Mouse (Mus musculus) testis, adult 2 months (tissue): Measurements from ENCODE around the gene 1700014D04Rik.

ENCODE experiments used
- CTCF ChIP-seq: fragments of 200-500 bp; IDR thresholded peaks from 2 replicates; pipeline ENCODE4 v1.5.1; 2012; ENCODE audit warnings: low read depth, mild to moderate bottlenecking, inconsistent platforms, low read length, moderate library complexity; ENCODE audit not compliant: control insufficient read depth, insufficient read depth, insufficient replicate concordance
- POLR2A ChIP-seq: fragments of 200-500 bp; IDR thresholded peaks from 2 replicates; pipeline ENCODE4 v1.6.1; 2012; ENCODE audit warnings: low read depth, mild to moderate bottlenecking, inconsistent platforms, low read length, moderate library complexity; ENCODE audit not compliant: control insufficient read depth

DNA sequence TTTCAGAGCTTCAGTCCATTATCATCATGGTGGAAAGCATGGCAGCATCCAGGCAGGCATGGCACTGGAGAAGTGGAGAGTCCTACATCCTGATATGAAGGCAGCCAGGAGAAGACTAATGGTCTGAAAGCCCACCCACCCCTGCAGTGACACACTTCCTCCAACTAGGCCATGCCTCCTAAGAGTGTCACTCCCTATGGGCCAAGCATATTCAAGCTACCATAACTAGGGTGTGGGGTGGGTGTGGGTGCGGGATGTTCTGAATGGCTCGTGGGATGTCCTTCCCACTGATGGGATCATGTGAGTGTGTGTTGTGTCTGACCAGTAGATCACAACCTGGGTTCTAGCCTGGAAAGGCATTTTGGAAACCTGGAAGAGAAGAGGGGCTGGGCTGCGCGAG is 12.6 kb downstream of the 1700014D04Rik start:
- no peak for TF ChIP-seq CTCF
- TF ChIP-seq POLR2A = no peak
